Mouse (Mus musculus) C2C12 (cell line): ENCODE data around the gene Lrrk2. TPM values are rescaled to one million over a fixed set of nuclear protein-coding genes. Genes with fewer than 3 reads are reported as not detected.

ENCODE experiments used
- H3K27me3 ChIP-seq: one replicate; pipeline ENCODE4 v1.6.1; 2011; ENCODE audit not compliant: control insufficient read depth, insufficient read depth, insufficient read length
- H3K36me3 ChIP-seq: one replicate; pipeline ENCODE4 v1.6.1; 2011; ENCODE audit not compliant: control insufficient read depth, insufficient read depth
- H3K4me3 ChIP-seq: one replicate; pipeline ENCODE4 v1.5.1; 2011; ENCODE audit warnings: mild to moderate bottlenecking, control low read depth; ENCODE audit not compliant: poor library complexity, insufficient read depth, severe bottlenecking
- H3K79me2 ChIP-seq: one replicate; pipeline ENCODE4 v1.6.1; 2011; ENCODE audit not compliant: control insufficient read depth, insufficient read depth
- H3K79me3 ChIP-seq: one replicate; pipeline ENCODE4 v1.6.1; 2011; ENCODE audit warnings: low read depth, control low read depth
- H3ac ChIP-seq: one replicate; pipeline ENCODE3; 2011; ENCODE audit warnings: low read depth; ENCODE audit not compliant: control insufficient read depth, insufficient read length
- CEBPB ChIP-seq: IDR thresholded peaks from one replicate; pipeline ENCODE4 v1.6.1; 2011; ENCODE audit warnings: low read depth, mild to moderate bottlenecking, control low read depth, moderate library complexity
- CTCF ChIP-seq: IDR thresholded peaks from one replicate; pipeline ENCODE4 v1.5.1; 2011; ENCODE audit not compliant: control insufficient read depth, insufficient read depth, insufficient read length
- FOSL1 ChIP-seq: IDR thresholded peaks from one replicate; pipeline ENCODE4 v1.8.0; 2011; ENCODE audit warnings: mild to moderate bottlenecking, low read length; ENCODE audit not compliant: poor library complexity, insufficient read depth, severe bottlenecking
- MAX ChIP-seq: IDR thresholded peaks from one replicate; pipeline ENCODE4 v1.6.1; 2011; ENCODE audit warnings: mild to moderate bottlenecking, control low read depth
- MYOD1 ChIP-seq: IDR thresholded peaks from one replicate; pipeline ENCODE4 v1.6.1; 2011; ENCODE audit warnings: low read depth; ENCODE audit not compliant: control insufficient read depth, insufficient read length
- MYOG ChIP-seq: IDR thresholded peaks from one replicate; pipeline ENCODE4 v1.6.1; 2011; ENCODE audit not compliant: control insufficient read depth, insufficient read length; ENCODE audit errors: extremely low read depth
- USF1 ChIP-seq: IDR thresholded peaks from one replicate; pipeline ENCODE4 v1.6.1; 2011; ENCODE audit warnings: low read depth, mild to moderate bottlenecking, control low read depth, moderate library complexity
- polyA plus RNA-seq: library from polyadenylated mRNA; unstranded; fragments of >200 nt; fragmentation: generic; extraction: Trizol; gene quantifications from one replicate; pipeline ENCODE4 v1.2.1, GENCODE M21; 2012; ENCODE audit warnings: missing spikeins

Gene Lrrk2
- polyA plus RNA-seq, 1 experiment = 8.3 TPM

GRCm38 (mm10) chr15:91651493-91651892, 21.5 kb upstream of the Lrrk2 start:
- TF ChIP-seq MYOG (no peak), MAX (no peak), FOSL1 (no peak), USF1 (no peak), MYOD1 (no peak), CTCF (no peak), CEBPB (no peak)
- H3K4me3 ChIP-seq = no peak overlapping the region

GRCm38 (mm10) chr15:91658227-91658626, 14.7 kb upstream of the Lrrk2 start:
- H3K36me3 ChIP-seq = no peaks in the 10 kb centered on the region
- no peak overlapping the region for H3K4me3 ChIP-seq
- H3K27me3 ChIP-seq = no peaks in the 10 kb centered on the region
- no peaks in the 10 kb centered on the region for H3K79me2 ChIP-seq
- H3ac ChIP-seq = no peak overlapping the region
- no peaks in the 10 kb centered on the region for H3K79me3 ChIP-seq
- TF ChIP-seq MYOD1 (no peak), FOSL1 (no peak), CEBPB (no peak), USF1 (no peak), CTCF (no peak), MAX (no peak), MYOG (no peak)

More at GRCm38 (mm10) chr15:91651493-91651892, 21.5 kb upstream of the Lrrk2 start:
- H3K36me3 ChIP-seq = no peaks in the 10 kb centered on the region
- no peaks in the 10 kb centered on the region for H3K27me3 ChIP-seq
- H3K79me2 ChIP-seq = no peaks in the 10 kb centered on the region
- H3ac ChIP-seq = no peak overlapping the region
- no peaks in the 10 kb centered on the region for H3K79me3 ChIP-seq

DNA sequence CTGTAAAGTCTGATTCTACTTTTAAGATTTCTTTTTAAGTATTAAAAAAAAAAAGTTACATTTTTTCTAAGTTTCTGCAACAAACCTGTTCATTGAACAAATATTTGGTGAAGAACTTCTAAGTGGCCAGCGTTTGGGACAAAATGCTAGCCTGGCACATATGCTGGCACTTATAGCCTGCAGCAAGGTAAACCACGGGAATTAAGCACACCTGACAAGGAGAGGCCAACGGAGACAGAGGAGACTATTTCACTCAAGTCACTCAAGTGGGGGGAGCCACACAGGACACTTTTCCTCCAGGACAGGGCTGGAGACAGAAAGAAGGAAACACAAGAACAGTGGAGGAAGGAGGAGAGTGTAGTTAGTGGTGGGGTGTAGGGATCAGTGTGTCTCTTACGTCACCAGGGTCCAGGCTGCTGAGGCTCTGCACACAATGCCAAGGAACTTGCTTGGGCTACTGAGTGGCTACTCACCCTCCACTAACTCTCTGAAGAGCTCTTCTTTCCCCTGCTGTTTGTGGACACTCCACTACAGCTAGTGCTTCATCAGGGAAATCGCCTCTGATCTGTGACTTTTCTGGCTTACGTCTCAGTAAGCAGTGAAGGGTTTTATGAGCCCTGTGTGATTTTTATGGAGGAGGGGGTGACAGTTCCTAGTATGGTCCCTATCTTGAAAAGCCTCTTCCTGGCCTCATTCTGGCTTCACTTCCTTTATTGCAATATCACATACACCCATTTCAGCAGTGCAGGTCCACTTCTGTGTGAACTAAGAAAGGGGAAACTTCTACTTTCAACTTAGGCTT, 12.5 kb upstream of the Lrrk2 start:
- H3K36me3 ChIP-seq = no peaks in the 10 kb centered on the region
- H3ac ChIP-seq = no peak overlapping the region
- no peaks in the 10 kb centered on the region for H3K79me3 ChIP-seq
- TF ChIP-seq FOSL1 (no peak), MAX (no peak), CTCF (no peak), MYOD1 (no peak), USF1 (no peak), MYOG (no peak), CEBPB (no peak)
- H3K27me3 ChIP-seq = no peaks in the 10 kb centered on the region
- H3K4me3 ChIP-seq = no peak overlapping the region
- no peaks in the 10 kb centered on the region for H3K79me2 ChIP-seq

- Histone ChIP-seq H3K79me3 (no peaks in the 10 kb centered on the region), H3K4me3 (no peak overlapping the region), H3K27me3 (no peaks in the 10 kb centered on the region), H3K79me2 (no peaks in the 10 kb centered on the region), H3K36me3 (no peaks in the 10 kb centered on the region), H3ac (no peak overlapping the region)
- no peak for TF ChIP-seq MYOD1
- TF ChIP-seq USF1 = no peak
- no peak for TF ChIP-seq FOSL1
- no peak for TF ChIP-seq MYOG
- no peak for TF ChIP-seq CTCF
- TF ChIP-seq CEBPB = no peak
- TF ChIP-seq MAX = no peak
These were observed 12.0 kb upstream of the Lrrk2 start for GRCm38 (mm10) chr15:91661079-91661369.

DNA sequence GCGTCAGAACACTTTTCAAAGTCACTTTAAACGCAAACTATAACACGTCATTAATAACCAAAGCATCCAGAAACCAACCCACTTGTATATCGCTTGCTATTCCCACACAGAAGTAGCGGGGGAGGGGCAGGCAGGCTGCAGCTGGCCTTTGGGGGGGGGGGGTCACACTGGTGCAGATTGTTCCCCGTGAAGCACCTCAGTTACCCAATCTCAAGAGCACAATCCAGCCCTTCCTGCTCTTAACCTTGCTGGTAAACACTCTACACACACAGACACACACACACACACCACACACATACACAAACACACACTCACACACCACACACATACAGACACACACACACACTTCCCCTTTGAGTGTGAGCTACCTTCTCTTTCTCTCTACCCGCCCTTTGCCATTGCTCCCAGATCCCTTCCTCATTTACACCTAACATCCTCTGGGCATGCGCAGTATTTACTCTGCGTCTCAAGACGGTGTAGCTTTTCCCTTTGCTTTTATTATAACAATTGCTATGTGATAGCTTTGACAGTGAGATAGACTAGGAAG, 8.3 kb upstream of the Lrrk2 start:
- no peaks in the 10 kb centered on the region for H3K79me3 ChIP-seq
- H3ac ChIP-seq = no peak overlapping the region
- H3K4me3 ChIP-seq = no peak overlapping the region
- TF ChIP-seq FOSL1 (no peak), MYOD1 (no peak), CTCF (no peak), MAX (no peak), CEBPB (no peak)
- H3K27me3 ChIP-seq = no peaks in the 10 kb centered on the region
- H3K79me2 ChIP-seq = no peaks in the 10 kb centered on the region
- no peaks in the 10 kb centered on the region for H3K36me3 ChIP-seq

GRCm38 (mm10) chr15:91665530-91665929, 7.4 kb upstream of the Lrrk2 start:
- TF ChIP-seq MYOG = no peak
- TF ChIP-seq CEBPB = no peak
- no peak for TF ChIP-seq MYOD1
- no peak for TF ChIP-seq FOSL1
- TF ChIP-seq MAX = no peak
- TF ChIP-seq USF1 = no peak
- no peak overlapping the region for H3ac ChIP-seq
- no peaks in the 10 kb centered on the region for H3K79me3 ChIP-seq
- H3K79me2 ChIP-seq = no peaks in the 10 kb centered on the region
- H3K4me3 ChIP-seq = no peak overlapping the region
- H3K36me3 ChIP-seq = no peaks in the 10 kb centered on the region
- H3K27me3 ChIP-seq = no peaks in the 10 kb centered on the region
